Mouse (Mus musculus) liver, adult 2 months (tissue): ENCODE measurements around the gene Sost.

ENCODE experiments used
- CTCF ChIP-seq: fragments of 200-500 bp; IDR thresholded peaks from 2 replicates; pipeline ENCODE4 v1.5.1; 2011; ENCODE audit warnings: low read depth, low read length, control low read depth
- POLR2A ChIP-seq: fragments of 200-500 bp; IDR thresholded peaks from 2 replicates; pipeline ENCODE4 v1.6.1; 2011; ENCODE audit warnings: low read length, control low read depth; ENCODE audit not compliant: insufficient read depth; ENCODE audit errors: extremely low read depth

- TF ChIP-seq CTCF (peak; percentile 23; the same call in 1 of the 2 replicates), POLR2A (no peak)
Observed at GRCm38 (mm10) chr11:102013201-102013600, 46.4 kb upstream of the Sost start.
